Mouse (Mus musculus): Measurements from ENCODE around the gene Gm20721. TPM values are rescaled to one million over a fixed set of nuclear protein-coding genes. Genes with fewer than 3 reads are reported as not detected.

Gene Gm20721
- total and polyA plus RNA-seq, 3 experiments = 55.7 to 363 TPM; not detected in 1

GRCm38 (mm10) chr2:174312661-174313060 is 33.9 kb downstream of the Gm20721 start:
- dilution Hi-C loops (cut with MboI; ENCODE audit: extremely low pct_ligation_motif_present, extremely low pct_unique_long_range_greater_than_20kb, low sequenced_read_pairs) = no loop called here
- in situ Hi-C loops (cut with MboI; ENCODE audit: low pct_ligation_motif_present, low pct_unique_long_range_greater_than_20kb, low sequenced_read_pairs) = loop anchor here (10.0 kb wide), 4 partner anchors 142 to 592 kb away; partner anchors contain the start of gene Tubb1
- no peaks in the 10 kb centered on the region for H3K27me3 ChIP-seq (replicated peaks)
- peaks cover 0 to 10% of the 10 kb centered on the region in 2 experiments for H3K36me3 ChIP-seq (replicated peaks in 1 of 2; ENCODE audit: control insufficient read depth in 1 of 2, insufficient read depth in 1 of 2, low read length in 1 of 2)
- no peak overlapping the region for H3K4me3 ChIP-seq (replicated peaks in 1 of 3; ENCODE audit: low read depth in 2 of 3, low read length in 2 of 3, poor library complexity in 1 of 3)
- no peak overlapping the region for H3K27ac ChIP-seq (ENCODE audit: insufficient read depth, low read depth)
- H3K9me3 ChIP-seq (replicated peaks; ENCODE audit: low read length) = no peaks in the 10 kb centered on the region
- H3K4me2 ChIP-seq (ENCODE audit: insufficient read depth, low read depth, poor library complexity, severe bottlenecking) = no peak overlapping the region
- no peak for DNase-seq (ENCODE audit: extremely low read depth)
- TF ChIP-seq BHLHE40 (IDR thresholded peaks at IDR 0.05; ENCODE audit: low read depth, low read length) = no peak
- no peak for TF ChIP-seq E2F4 (IDR thresholded peaks at IDR 0.05; ENCODE audit: insufficient replicate concordance, low read depth, low read length)
- no peak for TF ChIP-seq MEF2A (IDR thresholded peaks at IDR 0.05; ENCODE audit: borderline replicate concordance, low read depth, low read length)
- no peaks in the 10 kb centered on the region for H3K79me2 ChIP-seq (replicated peaks; ENCODE audit: control insufficient read depth, extremely low read depth, insufficient read depth, poor library complexity, severe bottlenecking)
- H3K4me1 ChIP-seq (ENCODE audit: control insufficient read depth in 1 of 2, insufficient read depth in 2 of 2) = peaks cover 0 to 10% of the 10 kb centered on the region in 2 experiments; a peak in 2 of 4 replicates
- H3K9ac ChIP-seq (ENCODE audit: insufficient read depth, low read depth) = no peak overlapping the region

GRCm38 (mm10) chr2:174312118-174312647 is 34.3 kb downstream of the Gm20721 start:
- Histone ChIP-seq H3K4me3 (replicated peaks in 1 of 3; ENCODE audit: low read depth in 2 of 3, low read length in 2 of 3, poor library complexity in 1 of 3) (no peak overlapping the region), H3K4me1 (ENCODE audit: control insufficient read depth in 1 of 2, insufficient read depth in 2 of 2) (peaks cover 0 to 10% of the 10 kb centered on the region in 2 experiments; a peak in 2 of 4 replicates), H3K4me2 (ENCODE audit: insufficient read depth, low read depth, poor library complexity, severe bottlenecking) (0 out of 2 replicates have a peak overlapping the region, but pooled peaks have one; percentile 30), H3K27ac (ENCODE audit: insufficient read depth, low read depth) (no peak overlapping the region), H3K9me3 (replicated peaks; ENCODE audit: low read length) (no peaks in the 10 kb centered on the region), H3K36me3 (replicated peaks in 1 of 2; ENCODE audit: control insufficient read depth in 1 of 2, insufficient read depth in 1 of 2, low read length in 1 of 2) (peaks cover 0 to 6% of the 10 kb centered on the region in 2 experiments), H3K79me2 (replicated peaks; ENCODE audit: control insufficient read depth, extremely low read depth, insufficient read depth, poor library complexity, severe bottlenecking) (no peaks in the 10 kb centered on the region), H3K9ac (ENCODE audit: insufficient read depth, low read depth) (no peak overlapping the region), H3K27me3 (replicated peaks) (no peaks in the 10 kb centered on the region)
- in situ Hi-C loops (cut with MboI; ENCODE audit: low pct_ligation_motif_present, low pct_unique_long_range_greater_than_20kb, low sequenced_read_pairs) = loop anchor here (10.0 kb wide), 4 partner anchors 143 to 593 kb away; partner anchors contain the start of gene Tubb1
- TF ChIP-seq MAZ (IDR thresholded peaks at IDR 0.05; ENCODE audit: low read depth, low read length) (0 out of 2 replicates have a peak, but pooled peaks have one; percentile 30), JUND (conservative IDR thresholded peaks at IDR 0.05; ENCODE audit: low read depth, low read length) (no peak), IRF4 (IDR thresholded peaks at IDR 0.05; ENCODE audit: low read depth, low read length) (peak; percentile 44; the same call in 1 of the 2 replicates), USF1 (IDR thresholded peaks at IDR 0.05; ENCODE audit: low read depth, low read length) (no peak), ZC3H11A (IDR thresholded peaks at IDR 0.05; ENCODE audit: low read depth, low read length) (peak; percentile 93), CTCF (conservative IDR thresholded peaks at IDR 0.05 in 1 of 2, IDR thresholded peaks at IDR 0.05 in 1 of 2; ENCODE audit: low read depth in 2 of 2, low read length in 2 of 2) (peak; percentile 29 to 92; a peak in 3 of 4 replicates), SMC3 (IDR thresholded peaks at IDR 0.05; ENCODE audit: low read depth, low read length) (peak; percentile 97), ZMIZ1 (IDR thresholded peaks at IDR 0.05; ENCODE audit: low read depth, low read length) (no peak), ZNF384 (IDR thresholded peaks at IDR 0.05; ENCODE audit: low read depth, low read length) (0 out of 2 replicates have a peak, but pooled peaks have one; percentile 11), UBTF (IDR thresholded peaks at IDR 0.05; ENCODE audit: low read depth, low read length) (no peak), NRF1 (IDR thresholded peaks at IDR 0.05; ENCODE audit: low read depth, low read length) (no peak), RAD21 (IDR thresholded peaks at IDR 0.05; ENCODE audit: low read depth, low read length) (peak; percentile 94)
- peak; percentile 79 for DNase-seq (ENCODE audit: extremely low read depth)
- dilution Hi-C loops (cut with MboI; ENCODE audit: extremely low pct_ligation_motif_present, extremely low pct_unique_long_range_greater_than_20kb, low sequenced_read_pairs) = no loop called here
